Mouse (Mus musculus): Measurements from ENCODE around the gene Gm3371. TPM values are rescaled to one million over a fixed set of nuclear protein-coding genes. Genes with fewer than 3 reads are reported as not detected.
"Not testable (repeated sequence)": the region's sequence is repeated elsewhere in the genome, so short reads cannot be mapped to it uniquely, and the experiment has no call there.

Gm3371 gene
- not detected in 2 replicates for polyA plus RNA-seq (2016; fragmentation: Nextera tagmentation; extraction: Ambion mirVana)

DNA sequence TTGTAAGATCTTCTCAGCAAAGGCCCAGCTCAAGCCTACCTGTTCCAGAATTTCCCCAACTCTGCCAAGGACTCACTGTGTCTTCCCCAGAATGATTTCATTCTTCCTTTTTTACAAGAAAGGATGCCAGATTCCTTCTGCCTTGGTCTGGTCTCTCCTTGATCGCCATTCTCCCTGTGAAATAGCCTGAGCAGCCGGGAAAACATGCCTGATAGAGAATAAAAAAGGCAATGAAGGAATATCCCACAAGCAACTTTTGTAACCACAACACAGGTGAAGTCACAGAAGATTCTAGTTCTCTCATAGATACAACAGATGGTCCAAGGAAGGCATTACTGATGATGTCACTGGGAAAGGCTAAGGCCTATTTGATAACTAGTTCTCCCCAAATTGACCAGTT, at the start of gene Gm3371:
Gm3371 (minus strand) TSS at position 101 of the 400 bp plus-strand sequence.
- H3K9me3 ChIP-seq (replicated peaks); H3K27me3 ChIP-seq (ENCODE audit: low read depth, poor library complexity, severe bottlenecking); DNase-seq (ENCODE audit: low spot score); H3K4me1 ChIP-seq; H3K4me3 ChIP-seq; H3K27ac ChIP-seq; H3K36me3 ChIP-seq: not testable (repeated sequence)
- no CpG with 5 or more reads among the region's 2 CpGs for WGBS

DNA sequence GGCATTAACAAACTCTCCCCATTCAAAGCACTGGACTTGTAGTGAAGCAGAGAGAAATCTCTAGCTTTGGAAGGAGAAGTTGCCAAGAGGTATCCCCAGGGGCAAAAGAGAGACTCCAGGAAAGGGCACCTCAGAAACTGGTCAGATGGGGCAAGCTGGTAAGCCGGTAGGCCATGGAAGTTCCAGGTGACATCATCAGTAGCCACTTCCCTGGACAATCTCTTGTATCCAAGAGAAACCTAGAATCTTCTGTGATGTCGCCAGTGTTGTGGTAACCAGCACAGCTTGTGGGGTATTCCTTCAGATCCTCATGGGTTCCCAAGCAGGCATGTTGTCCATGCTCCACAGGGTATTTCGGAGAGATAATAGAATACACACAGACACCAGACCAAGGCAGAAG, 22.8 kb upstream of the Gm3371 start, which contains the start of gene Gm8232:
Gm8232 (plus strand) TSS at position 301 of the 400 bp plus-strand sequence.
- H3K4me1 ChIP-seq; DNase-seq (ENCODE audit: low spot score); H3K27ac ChIP-seq; H3K9me3 ChIP-seq (replicated peaks); H3K27me3 ChIP-seq (ENCODE audit: low read depth, poor library complexity, severe bottlenecking); H3K4me3 ChIP-seq; H3K36me3 ChIP-seq: not testable (repeated sequence)
- WGBS: 91% methylated on average over 3 of the region's 3 CpGs

GRCm38 (mm10) chr14:44384233-44384632, 26.3 kb downstream of the Gm3371 start:
- WGBS: 86% methylated on average over 4 of the region's 4 CpGs

DNA sequence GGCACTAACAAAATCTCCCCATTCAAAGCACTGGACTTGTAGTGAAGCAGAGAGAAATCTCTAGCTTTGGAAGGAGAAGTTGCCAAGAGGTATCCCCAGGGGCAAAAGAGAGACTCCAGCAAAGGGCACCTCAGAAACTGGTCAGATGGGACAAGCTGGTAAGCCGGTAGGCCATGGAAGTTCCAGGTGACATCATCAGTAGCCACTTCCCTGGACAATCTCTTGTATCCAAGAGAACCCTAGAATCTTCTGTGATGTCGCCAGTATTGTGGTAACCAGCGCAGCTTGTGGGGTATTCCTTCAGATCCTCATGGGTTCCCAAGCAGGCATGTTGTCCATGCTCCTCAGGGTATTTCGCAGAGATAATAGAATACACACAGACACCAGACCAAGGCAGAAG, 45.4 kb downstream of the Gm3371 start, which contains the start of gene Gm8229:
Gm8229 (plus strand) TSS at position 301 of the 400 bp plus-strand sequence.
- H3K9me3 ChIP-seq (replicated peaks); H3K27me3 ChIP-seq (ENCODE audit: low read depth, poor library complexity, severe bottlenecking): not testable (repeated sequence)
- 94% methylated on average over 4 of the region's 4 CpGs for WGBS

More at GRCm38 (mm10) chr14:44384233-44384632, 26.3 kb downstream of the Gm3371 start:
- H3K9me3 ChIP-seq (replicated peaks); H3K27ac ChIP-seq; H3K4me3 ChIP-seq; H3K36me3 ChIP-seq; DNase-seq (ENCODE audit: low spot score); H3K4me1 ChIP-seq; H3K27me3 ChIP-seq (ENCODE audit: low read depth, poor library complexity, severe bottlenecking): not testable (repeated sequence)

DNA sequence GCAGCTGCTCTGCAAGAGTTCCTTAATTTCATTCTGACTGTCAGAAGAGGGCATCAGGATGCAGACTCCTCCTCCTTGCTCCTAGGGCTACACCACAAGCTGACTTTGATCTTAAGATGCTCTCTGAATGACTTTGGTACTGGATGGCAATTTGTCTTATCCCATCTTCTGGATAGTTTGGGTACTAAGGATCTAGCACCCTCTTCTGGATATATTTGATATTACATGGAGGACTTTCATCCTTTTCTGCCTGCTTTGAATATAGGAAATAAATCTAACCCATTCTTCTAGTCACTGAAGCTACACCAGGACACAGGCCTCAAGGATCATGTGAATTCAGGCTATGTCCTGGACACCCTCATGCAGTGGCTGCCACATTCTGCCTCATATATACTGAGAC, 48.2 kb downstream of the Gm3371 start:
- DNase-seq (ENCODE audit: low spot score): not testable (repeated sequence)

More for the DNA sequence above, 45.4 kb downstream of the Gm3371 start, which contains the start of gene Gm8229:
- not testable (repeated sequence) for H3K27ac ChIP-seq; H3K4me1 ChIP-seq; H3K4me3 ChIP-seq; H3K36me3 ChIP-seq; DNase-seq (ENCODE audit: low spot score)

GRCm38 (mm10) chr14:44361416-44361815, 49.1 kb downstream of the Gm3371 start:
- whole genome bisulfite sequencing: 45% methylated on average over 2 of the region's 2 CpGs
- H3K4me1 ChIP-seq; H3K9me3 ChIP-seq (replicated peaks); H3K4me3 ChIP-seq; H3K36me3 ChIP-seq; H3K27me3 ChIP-seq (ENCODE audit: low read depth, poor library complexity, severe bottlenecking); H3K27ac ChIP-seq; DNase-seq (ENCODE audit: low spot score): not testable (repeated sequence)

More for the DNA sequence above, 48.2 kb downstream of the Gm3371 start:
- H3K36me3 ChIP-seq; H3K4me1 ChIP-seq; H3K27me3 ChIP-seq (ENCODE audit: low read depth, poor library complexity, severe bottlenecking); H3K27ac ChIP-seq; H3K9me3 ChIP-seq (replicated peaks); H3K4me3 ChIP-seq: not testable (repeated sequence)

Other genes starting within 250 kb of the Gm3371 start
- not detected in 2 replicates for gene Gm8212, start 213.0 kb downstream of the Gm3371 start, polyA plus RNA-seq (2016; fragmentation: Nextera tagmentation; extraction: Ambion mirVana)
- gene 4930503E14Rik, start 197.4 kb downstream of the Gm3371 start, polyA plus RNA-seq (2016; fragmentation: Nextera tagmentation; extraction: Ambion mirVana): not detected in 2 replicates
- not detected in 2 replicates for gene Gm8220, start 125.1 kb downstream of the Gm3371 start, polyA plus RNA-seq (2016; fragmentation: Nextera tagmentation; extraction: Ambion mirVana)
- not detected in 2 replicates for gene Gm5930, start 72.1 kb downstream of the Gm3371 start, polyA plus RNA-seq (2016; fragmentation: Nextera tagmentation; extraction: Ambion mirVana)
- not detected in 2 replicates for gene Gm8229, start 45.3 kb downstream of the Gm3371 start, polyA plus RNA-seq (2016; fragmentation: Nextera tagmentation; extraction: Ambion mirVana)
- gene Gm8232, start 22.9 kb upstream of the Gm3371 start, polyA plus RNA-seq (2016; fragmentation: Nextera tagmentation; extraction: Ambion mirVana): not detected in 2 replicates
- gene BC061237, start 81.8 kb upstream of the Gm3371 start, polyA plus RNA-seq (2016; fragmentation: Nextera tagmentation; extraction: Ambion mirVana): not detected in 2 replicates
- not detected in 2 replicates for gene Gm17093, start 107.6 kb upstream of the Gm3371 start, polyA plus RNA-seq (2016; fragmentation: Nextera tagmentation; extraction: Ambion mirVana)
- gene Gm8247, start 172.5 kb upstream of the Gm3371 start, polyA plus RNA-seq (2016; fragmentation: Nextera tagmentation; extraction: Ambion mirVana): not detected in 2 replicates
- gene Gm5624, start 217.2 kb upstream of the Gm3371 start, polyA plus RNA-seq (2016; fragmentation: Nextera tagmentation; extraction: Ambion mirVana): not detected in 2 replicates